Mouse (Mus musculus): ENCODE results near the gene Tmem163.

DNA sequence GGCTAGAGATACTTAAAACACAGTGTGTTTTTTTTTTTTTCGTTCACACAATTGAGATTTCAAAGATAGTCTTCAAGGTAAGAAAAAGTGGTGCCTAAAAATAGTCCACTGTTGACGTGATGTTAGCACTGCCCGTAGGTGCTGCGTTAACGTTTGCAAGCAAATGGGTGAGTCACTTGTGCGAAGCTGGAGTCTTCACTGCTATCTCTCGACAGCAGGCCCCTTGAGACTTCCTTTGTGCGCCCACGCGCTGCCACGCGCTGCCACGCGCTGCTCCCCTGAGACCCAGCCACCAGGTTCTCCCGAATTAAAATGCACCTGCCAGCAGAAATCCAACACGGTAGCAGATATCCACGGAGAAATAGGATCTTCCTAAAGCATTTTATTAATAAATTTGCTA lies 178.6 kb downstream of the Tmem163 start:
- no peak for TF ChIP-seq CTCF (IDR thresholded peaks at IDR 0.05; ENCODE audit: extremely low read depth, insufficient read depth, low read length)
- no peak for TF ChIP-seq POLR2A (IDR thresholded peaks at IDR 0.05; ENCODE audit: extremely low read depth, insufficient read depth, low read length)
